Mouse (Mus musculus) adrenal gland, adult 18-20 months (tissue): ENCODE results near the gene Nfib. TPM values are rescaled to one million over a fixed set of nuclear protein-coding genes. Genes with fewer than 3 reads are reported as not detected.

ENCODE experiments used
- DNase-seq, 2 experiments: peaks; one replicate each; pipeline ENCODE4 v3.0.0; 2021 to 2022; ENCODE audit warnings: low spot score in 2 of 2
- total RNA-seq, 2 experiments: library from RNA; stranded (reverse); gene quantifications; 1 replicate in 1 of 2; 2 replicates in 1 of 2; pipeline ENCODE4 v1.2.3; 2021

Gene Nfib
- total RNA-seq, 2 experiments from 2014 or later: 61.8 to 76.3 TPM

- DNase-seq: peak; percentile 38 to 47
Measured at GRCm38 (mm10) chr4:82399406-82400380, 305.9 kb downstream of the Nfib start.

GRCm38 (mm10) chr4:82398282-82398681 is 307.3 kb downstream of the Nfib start:
- no peak for DNase-seq

GRCm38 (mm10) chr4:82396805-82397204 is 308.7 kb downstream of the Nfib start:
- no peak for DNase-seq

- DNase-seq: no peak
Measured at GRCm38 (mm10) chr4:82396003-82396402, 309.5 kb downstream of the Nfib start.

- DNase-seq: no peak
Measured at GRCm38 (mm10) chr4:82394346-82394745, 311.2 kb downstream of the Nfib start.

- no peak for DNase-seq
Measured at GRCm38 (mm10) chr4:82393021-82393420, 312.5 kb downstream of the Nfib start.

- DNase-seq: no peak
Measured at GRCm38 (mm10) chr4:82392496-82392895, 313.1 kb downstream of the Nfib start.

GRCm38 (mm10) chr4:82391726-82392472 is 313.7 kb downstream of the Nfib start:
- no peak for DNase-seq

- DNase-seq: no peak
Measured at GRCm38 (mm10) chr4:82390545-82390944, 315.0 kb downstream of the Nfib start.

GRCm38 (mm10) chr4:82389876-82390275 is 315.7 kb downstream of the Nfib start:
- DNase-seq: no peak

GRCm38 (mm10) chr4:82387620-82388019 is 317.9 kb downstream of the Nfib start:
- DNase-seq: no peak

- DNase-seq: no peak
Measured at GRCm38 (mm10) chr4:82386222-82386993, 319.1 kb downstream of the Nfib start.

- no peak for DNase-seq
Measured at GRCm38 (mm10) chr4:82385638-82386037, 319.9 kb downstream of the Nfib start.

GRCm38 (mm10) chr4:82383991-82384731 is 321.4 kb downstream of the Nfib start:
- DNase-seq: no peak

GRCm38 (mm10) chr4:82383346-82383745 is 322.2 kb downstream of the Nfib start:
- DNase-seq: no peak

GRCm38 (mm10) chr4:82381786-82382185 is 323.8 kb downstream of the Nfib start:
- no peak for DNase-seq

GRCm38 (mm10) chr4:82380578-82380977 is 325.0 kb downstream of the Nfib start:
- no peak for DNase-seq

GRCm38 (mm10) chr4:82378050-82378449 is 327.5 kb downstream of the Nfib start:
- DNase-seq: no peak

GRCm38 (mm10) chr4:82377621-82378020 is 327.9 kb downstream of the Nfib start:
- no peak for DNase-seq

- no peak for DNase-seq
Measured at GRCm38 (mm10) chr4:82374560-82374959, 331.0 kb downstream of the Nfib start.
